Mouse (Mus musculus) erythroblast, embryonic 14.5 days (primary cell): ENCODE data around the gene Umod. TPM values are rescaled to one million over a fixed set of nuclear protein-coding genes. Genes with fewer than 3 reads are reported as not detected.

Source experiments
- H3K27me3 ChIP-seq: 2 replicates; pipeline ENCODE4 v1.6.1; 2012; ENCODE audit warnings: inconsistent platforms; ENCODE audit not compliant: control insufficient read depth
- H3K36me3 ChIP-seq: 2 replicates; pipeline ENCODE4 v1.6.1; 2012; ENCODE audit warnings: mild to moderate bottlenecking, inconsistent platforms; ENCODE audit not compliant: control insufficient read depth
- H3K4me1 ChIP-seq: 2 replicates; pipeline ENCODE4 v1.6.1; 2012; ENCODE audit warnings: inconsistent platforms; ENCODE audit not compliant: control insufficient read depth
- H3K4me3 ChIP-seq: replicated peaks from 2 replicates; pipeline ENCODE3; 2012; ENCODE audit warnings: moderate library complexity, mild to moderate bottlenecking, inconsistent platforms
- H3K9me3 ChIP-seq: 2 replicates; pipeline ENCODE4 v1.6.1; 2012; ENCODE audit warnings: low read length, inconsistent platforms, mixed read lengths; ENCODE audit not compliant: control insufficient read depth
- GATA1 ChIP-seq: IDR thresholded peaks from 2 replicates; pipeline ENCODE4 v1.6.1; 2012; ENCODE audit warnings: low read length, inconsistent platforms, mixed read lengths
- TAL1 ChIP-seq: IDR thresholded peaks from 3 replicates; pipeline ENCODE4 v1.6.1; 2012; ENCODE audit warnings: low read length, inconsistent platforms, mixed read lengths
- polyA plus RNA-seq: library from polyadenylated mRNA; stranded (reverse); fragments of >175 nt; gene quantifications from 2 replicates; pipeline ENCODE4 v1.2.3, GENCODE M21; 2012

Gene Umod
- polyA plus RNA-seq, 1 experiment = not detected

DNA sequence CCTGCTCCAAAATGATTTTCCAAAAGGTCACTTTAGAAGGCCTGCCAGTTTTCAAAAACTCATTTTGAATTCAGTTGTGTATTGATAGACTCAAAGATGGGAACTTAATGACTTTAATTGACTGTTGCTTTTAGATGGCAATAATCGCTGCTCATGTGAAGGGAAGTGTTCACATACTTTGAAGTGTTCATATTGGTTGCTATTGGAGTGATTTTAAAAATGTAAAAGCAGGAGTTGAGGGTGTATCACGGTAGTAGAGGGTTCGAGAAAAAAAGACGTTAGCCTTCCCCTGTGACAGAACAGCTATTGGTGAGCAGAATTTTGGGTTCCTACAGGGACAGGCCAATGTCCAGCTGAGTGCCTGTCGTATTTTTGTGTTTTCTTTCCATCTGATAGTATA, 40.1 kb upstream of the Umod start, which contains the start of gene Acsm5:
Gene Acsm5, plus strand, starts transcription at position 301 of the 400 bp plus-strand sequence.
- Histone ChIP-seq H3K36me3 (no peaks in the 10 kb centered on the region), H3K4me1 (no peaks in the 10 kb centered on the region), H3K9me3 (no peaks in the 10 kb centered on the region), H3K4me3 (no peak within 1 kb of the TSS), H3K27me3 (no peaks in the 10 kb centered on the region)
- TF ChIP-seq TAL1 = no peak

DNA sequence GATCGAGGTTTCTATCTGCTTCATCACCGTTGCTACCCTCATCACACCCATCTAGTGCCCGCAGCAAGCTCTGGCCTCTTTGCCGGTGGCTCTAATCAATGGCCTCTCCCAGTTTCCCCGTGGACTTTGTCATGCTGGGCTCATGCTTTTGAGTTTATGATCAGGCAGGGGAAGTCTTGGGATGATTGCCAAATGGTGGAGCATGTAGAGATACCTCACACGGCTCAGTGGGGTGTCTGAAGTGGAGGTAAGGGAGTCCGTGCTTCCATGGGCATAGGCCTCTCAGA, 37.1 kb upstream of the Umod start:
- TF ChIP-seq TAL1 (no peak), GATA1 (no peak)
- Histone ChIP-seq H3K4me3 (no peak overlapping the region), H3K9me3 (no peaks in the 10 kb centered on the region; the same call in 1 of the 2 replicates), H3K4me1 (no peaks in the 10 kb centered on the region), H3K36me3 (no peaks in the 10 kb centered on the region), H3K27me3 (no peaks in the 10 kb centered on the region)

DNA sequence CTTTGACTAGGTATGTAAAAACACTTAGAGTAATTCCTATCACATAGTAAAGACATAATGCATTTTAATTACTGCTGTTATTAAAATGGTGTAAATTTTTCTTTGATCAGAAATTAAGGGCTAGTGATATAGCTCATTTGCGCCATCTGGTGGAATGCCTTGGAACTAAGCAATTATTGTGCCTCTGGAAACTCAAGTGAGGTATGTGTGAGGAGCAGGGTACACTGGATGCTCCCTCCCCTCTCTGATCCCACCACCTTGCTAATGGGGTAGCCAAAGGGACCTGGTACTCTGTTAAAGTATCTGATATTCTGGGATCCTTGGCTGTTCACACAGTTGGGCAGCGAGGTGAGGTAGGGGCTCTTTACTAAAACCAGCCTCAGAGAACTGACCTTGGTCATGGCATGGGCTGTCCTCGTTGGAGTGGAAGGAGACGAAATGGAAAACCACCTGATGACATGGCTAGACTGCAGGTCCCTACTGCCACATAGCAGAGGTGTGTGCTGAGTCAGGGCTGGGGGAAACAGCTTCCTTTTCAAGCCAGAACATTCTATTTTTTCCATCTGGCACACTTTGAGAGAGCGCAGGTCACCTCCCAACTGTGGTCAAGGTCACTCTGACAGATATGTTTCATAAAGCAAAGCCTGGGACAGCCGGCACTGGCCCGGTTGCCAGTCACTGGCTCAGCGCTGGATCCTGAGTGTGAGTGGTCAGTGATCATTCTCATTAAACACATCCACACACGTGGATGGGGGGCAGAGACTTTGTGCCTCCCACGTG, 36.6 kb upstream of the Umod start:
- Histone ChIP-seq H3K36me3 (no peaks in the 10 kb centered on the region), H3K4me3 (no peak overlapping the region), H3K27me3 (no peaks in the 10 kb centered on the region), H3K9me3 (no peaks in the 10 kb centered on the region; the same call in 1 of the 2 replicates), H3K4me1 (no peaks in the 10 kb centered on the region)
- TF ChIP-seq TAL1 = no peak
- no peak for TF ChIP-seq GATA1

DNA sequence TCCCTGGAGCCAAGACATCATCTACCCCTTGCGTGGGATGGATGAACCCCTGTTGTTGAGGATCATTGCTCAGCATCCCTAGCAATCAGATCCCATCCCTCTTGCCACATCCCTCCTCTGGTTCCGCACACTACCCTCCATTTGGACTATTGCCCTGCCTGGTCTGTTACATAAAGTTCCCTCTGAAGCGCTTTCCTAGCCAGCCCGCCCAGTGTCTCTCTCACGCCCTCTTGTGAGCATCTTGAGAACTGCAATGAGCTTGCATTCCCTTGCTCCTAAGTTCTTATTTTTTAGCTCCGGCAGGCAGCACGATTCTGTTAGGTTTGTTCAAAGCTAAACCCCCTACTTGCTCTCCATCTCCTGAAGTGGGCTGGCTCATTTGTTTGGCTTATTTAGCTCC, 34.0 kb upstream of the Umod start:
- Histone ChIP-seq H3K36me3 (no peaks in the 10 kb centered on the region), H3K4me1 (no peaks in the 10 kb centered on the region), H3K9me3 (no peaks in the 10 kb centered on the region; the same call in 1 of the 2 replicates), H3K27me3 (no peaks in the 10 kb centered on the region), H3K4me3 (no peak overlapping the region)
- no peak for TF ChIP-seq TAL1
- TF ChIP-seq GATA1 = no peak

DNA sequence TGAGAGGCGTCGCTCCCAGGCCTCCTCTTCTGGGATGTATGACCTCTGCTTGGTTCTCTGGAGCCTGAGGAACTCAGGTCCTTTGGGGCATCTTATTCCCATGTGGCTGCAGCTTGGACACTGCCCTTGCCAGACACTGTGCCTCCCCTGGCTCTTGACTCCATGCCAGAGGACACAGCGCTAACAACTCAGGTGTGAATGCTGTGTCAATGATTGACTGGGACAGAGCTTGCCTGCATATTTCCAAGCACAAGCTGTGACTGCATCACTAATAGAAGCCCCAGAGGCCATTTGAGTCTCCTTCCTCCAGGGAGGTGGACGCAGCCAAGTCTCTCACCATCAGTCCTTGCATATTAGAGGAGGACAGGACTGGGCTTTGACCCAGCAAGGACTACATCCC, 32.1 kb upstream of the Umod start:
- Histone ChIP-seq H3K27me3 (no peaks in the 10 kb centered on the region), H3K4me1 (no peaks in the 10 kb centered on the region), H3K9me3 (no peaks in the 10 kb centered on the region; the same call in 1 of the 2 replicates), H3K36me3 (no peaks in the 10 kb centered on the region), H3K4me3 (no peak overlapping the region)
- TF ChIP-seq TAL1 (no peak), GATA1 (no peak)

DNA sequence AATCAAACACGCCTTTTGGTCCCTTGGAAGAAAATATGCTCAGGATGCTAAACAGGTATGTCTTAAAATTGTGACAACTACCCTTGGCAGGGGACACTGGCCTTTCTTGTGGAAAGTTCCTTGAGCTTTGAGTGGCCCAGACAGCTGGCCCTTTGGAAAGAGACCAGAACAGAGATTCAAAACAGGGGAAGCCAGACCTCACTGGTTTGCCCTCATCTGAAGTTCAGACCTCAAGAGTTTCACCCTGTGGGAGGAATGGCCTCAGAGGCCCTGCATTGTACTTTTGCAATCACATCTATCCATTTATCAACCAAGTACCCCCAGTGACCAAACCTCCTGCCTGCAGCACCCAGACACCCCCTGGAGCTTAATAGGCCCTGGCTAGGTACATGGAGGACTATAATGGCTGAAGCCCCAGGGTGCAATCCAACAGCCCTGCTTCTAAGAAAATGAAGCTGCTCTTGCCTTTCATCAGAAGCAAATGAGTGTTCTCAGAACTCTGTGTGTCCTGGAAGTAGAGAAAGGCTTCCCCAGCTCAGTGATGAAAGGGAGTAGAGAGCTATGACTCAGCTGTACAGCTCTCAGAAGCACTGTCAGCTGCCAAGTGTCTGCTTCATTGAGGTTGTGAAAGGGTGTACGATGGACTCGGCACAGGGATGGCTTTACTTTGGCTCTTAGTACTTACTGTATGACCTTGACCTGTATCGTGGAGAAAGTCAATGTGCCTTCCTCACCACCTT, 11.1 kb upstream of the Umod start:
- Histone ChIP-seq H3K27me3 (no peaks in the 10 kb centered on the region), H3K36me3 (no peaks in the 10 kb centered on the region), H3K4me3 (no peak overlapping the region), H3K9me3 (no peaks in the 10 kb centered on the region; the same call in 1 of the 2 replicates), H3K4me1 (no peaks in the 10 kb centered on the region)
- TF ChIP-seq TAL1 (no peak), GATA1 (no peak)

DNA sequence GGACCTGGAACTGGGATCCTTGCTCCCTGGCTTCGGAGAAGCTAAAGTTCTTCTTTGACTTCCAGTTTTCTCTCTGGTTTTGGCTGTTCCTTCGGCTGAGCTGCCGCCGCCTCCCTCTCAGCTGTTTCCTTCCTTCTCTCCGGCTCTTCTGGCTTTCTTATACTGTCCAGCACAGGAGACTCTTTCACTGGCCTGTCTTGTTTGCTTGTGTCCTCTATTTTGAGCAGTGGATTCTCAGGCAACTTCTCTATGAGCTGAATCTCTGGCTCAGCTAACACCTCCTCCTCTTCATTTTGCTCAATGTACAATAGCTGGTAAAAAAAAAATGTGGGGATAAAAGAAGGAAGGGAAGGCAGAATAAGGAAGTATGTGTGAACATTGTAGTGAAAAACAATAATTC, 7.6 kb upstream of the Umod start:
- H3K9me3 ChIP-seq = no peaks in the 10 kb centered on the region
- no peak overlapping the region for H3K4me3 ChIP-seq
- H3K4me1 ChIP-seq = no peaks in the 10 kb centered on the region
- TF ChIP-seq TAL1 (no peak), GATA1 (no peak)
- H3K36me3 ChIP-seq = no peaks in the 10 kb centered on the region
- H3K27me3 ChIP-seq = no peaks in the 10 kb centered on the region

DNA sequence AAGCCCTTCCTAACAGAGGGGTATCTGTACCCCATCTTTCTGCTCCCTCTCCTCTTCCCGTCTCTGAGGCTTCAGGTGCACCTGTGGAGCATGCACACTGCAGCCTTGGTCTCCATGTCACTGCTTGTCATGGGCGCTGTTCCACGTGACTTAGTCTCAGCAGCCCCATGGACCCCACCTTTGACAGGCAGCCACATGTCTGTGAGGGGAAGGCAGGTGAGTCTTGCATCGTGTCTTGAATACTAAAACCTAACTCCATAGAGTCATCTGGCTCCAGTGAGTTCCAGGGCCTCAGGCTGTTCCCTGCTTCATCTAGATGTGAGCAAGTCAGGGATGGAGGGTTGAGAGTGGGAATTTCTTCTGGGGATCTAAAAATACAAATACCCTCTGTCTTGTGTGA, 5.1 kb upstream of the Umod start:
- no peak overlapping the region for H3K4me3 ChIP-seq
- no peak for TF ChIP-seq TAL1
- TF ChIP-seq GATA1 = no peak
- no peaks in the 10 kb centered on the region for H3K36me3 ChIP-seq
- no peaks in the 10 kb centered on the region for H3K9me3 ChIP-seq
- no peaks in the 10 kb centered on the region for H3K27me3 ChIP-seq
- no peaks in the 10 kb centered on the region for H3K4me1 ChIP-seq

DNA sequence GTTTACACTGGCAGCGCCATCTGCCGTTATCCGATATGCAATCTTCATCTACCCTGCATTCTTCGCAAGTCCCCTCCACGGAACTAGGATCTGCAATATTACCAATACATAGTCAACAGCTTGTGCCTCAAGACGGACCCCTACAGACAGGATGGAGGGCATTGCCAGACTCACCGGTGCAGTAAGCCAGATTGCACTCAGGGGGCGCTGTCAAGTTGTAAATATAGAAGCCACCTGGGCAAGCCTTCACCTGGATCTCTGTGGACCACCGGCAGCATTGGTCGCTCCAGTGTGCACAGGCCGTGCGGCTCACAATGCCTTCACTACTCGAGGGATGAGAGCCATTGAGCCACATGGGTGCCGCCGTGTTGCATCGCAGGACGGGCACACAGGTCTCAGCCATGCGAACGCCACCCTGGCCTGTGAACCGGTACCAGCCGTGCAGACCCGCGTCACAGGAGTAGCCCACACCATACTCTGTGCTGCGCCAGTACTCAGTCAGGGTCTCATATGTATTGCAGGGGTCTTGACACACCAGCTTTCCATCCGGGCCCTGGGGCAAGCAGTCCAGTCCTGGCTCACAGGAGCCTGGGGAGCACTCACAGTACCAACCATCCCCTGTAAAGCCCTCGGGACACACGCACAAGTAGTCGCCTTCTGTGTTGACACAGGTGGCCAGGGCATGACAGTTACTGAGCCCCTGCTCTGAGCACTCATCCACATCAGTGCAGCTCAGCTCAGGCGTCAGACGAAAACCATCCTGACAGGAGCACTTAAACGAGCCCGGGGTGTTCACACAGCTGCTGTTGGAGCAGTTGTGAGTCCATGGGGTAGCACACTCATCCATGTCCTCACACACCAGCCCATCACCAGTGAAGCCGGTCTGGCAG, 2.3 kb downstream of the Umod start:
- H3K27me3 ChIP-seq = no peaks in the 10 kb centered on the region
- H3K9me3 ChIP-seq = peaks cover 9% of the 10 kb centered on the region; the same call in 1 of the 2 replicates
- no peak overlapping the region for H3K4me3 ChIP-seq
- no peaks in the 10 kb centered on the region for H3K4me1 ChIP-seq
- no peaks in the 10 kb centered on the region for H3K36me3 ChIP-seq
- TF ChIP-seq GATA1 (no peak), TAL1 (no peak)
